Mouse (Mus musculus): ENCODE data around the gene Wdfy4. TPM values are rescaled to one million over a fixed set of nuclear protein-coding genes. Genes with fewer than 3 reads are reported as not detected.

Wdfy4 gene
- polyA plus RNA-seq (2014; fragmentation: Nextera tagmentation; extraction: Ambion mirVana): 0.17 and 0.19 TPM in 2 replicates

DNA sequence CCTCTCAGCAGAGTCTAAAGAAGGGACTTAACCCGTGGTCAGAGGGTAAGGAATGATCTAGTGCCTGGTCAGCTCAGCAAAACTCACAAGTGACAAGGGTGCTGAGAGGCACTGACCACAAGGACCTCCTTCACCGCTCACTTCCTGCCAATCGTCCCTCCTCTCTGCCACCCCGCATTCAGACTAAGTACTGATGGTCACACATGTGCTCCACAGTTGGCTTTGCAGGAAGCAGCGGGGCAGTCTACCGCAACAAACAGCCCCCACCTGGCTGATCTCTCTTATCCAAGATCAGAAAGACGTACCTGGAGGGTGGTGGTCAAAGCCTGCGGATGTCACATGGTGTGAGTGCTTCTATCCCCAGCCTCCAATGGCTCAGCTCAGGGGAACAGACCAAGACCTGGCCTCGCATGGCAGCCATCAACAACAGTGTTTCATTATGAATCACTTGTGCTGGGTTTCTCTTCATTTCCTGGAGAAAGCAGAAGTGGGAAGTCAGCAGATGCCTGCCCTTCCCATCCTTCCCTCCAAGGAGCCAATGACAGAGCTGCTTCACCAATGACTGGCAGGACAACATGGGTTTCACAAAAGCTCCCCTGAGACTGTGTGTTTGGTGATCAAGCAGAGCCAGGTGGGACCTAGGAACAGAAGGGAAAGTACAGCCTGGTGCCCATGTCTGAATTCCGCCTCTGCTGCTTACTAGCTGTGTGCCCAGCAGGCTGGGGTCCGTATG lies at the start of gene Wdfy4:
Gene Wdfy4, minus strand, starts transcription at position 441 of the 733 bp plus-strand sequence.
- DNase-seq (ENCODE audit: low spot score): no peak
- no peak within 1 kb of the TSS for H3K4me3 ChIP-seq (replicated peaks; ENCODE audit: low read length)
- no peaks in the 10 kb centered on the region for H3K4me1 ChIP-seq (replicated peaks; ENCODE audit: control insufficient read depth, insufficient read depth, low read length)
- no peaks in the 10 kb centered on the region for H3K9me3 ChIP-seq (ENCODE audit: control insufficient read depth, low read length)
- no peaks in the 10 kb centered on the region for H3K27me3 ChIP-seq (ENCODE audit: control insufficient read depth, insufficient read depth, low read length)
- H3K36me3 ChIP-seq (replicated peaks; ENCODE audit: control insufficient read depth, insufficient read depth): no peaks in the 10 kb centered on the region
- whole genome bisulfite sequencing: 90% methylated on average over 11 of the region's 11 CpGs
- no peak for ATAC-seq (ENCODE audit: low FRiP score)
- no peak within 1 kb of the TSS for H3K27ac ChIP-seq
- no peak within 1 kb of the TSS for H3K9ac ChIP-seq
- H3K4me2 ChIP-seq (replicated peaks): no peak within 1 kb of the TSS

DNA sequence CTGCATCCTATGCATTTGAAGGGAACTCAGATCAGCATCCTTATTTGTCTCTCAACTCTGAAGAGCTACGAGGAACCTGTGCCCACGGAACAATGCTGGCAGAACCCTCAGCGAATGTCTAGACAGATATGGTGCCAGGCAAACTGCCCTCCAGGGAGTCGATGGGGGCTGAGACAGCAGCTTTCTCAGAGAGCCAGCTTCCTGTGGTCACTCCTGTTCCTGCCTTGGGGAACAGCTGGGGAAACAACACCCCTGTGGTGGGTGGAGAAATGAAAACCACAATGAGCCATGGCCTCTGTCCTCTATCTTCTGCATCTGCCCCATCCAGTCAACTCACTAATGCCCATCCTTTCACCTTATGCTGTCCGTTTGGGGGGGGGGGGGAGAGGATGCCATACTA lies 46.7 kb upstream of the Wdfy4 start:
- DNase-seq (ENCODE audit: low spot score) (no peak), ATAC-seq (ENCODE audit: low FRiP score) (no peak)
- no peaks in the 10 kb centered on the region for H3K36me3 ChIP-seq (replicated peaks; ENCODE audit: control insufficient read depth, insufficient read depth)
- 82% methylated on average over 5 of the region's 5 CpGs for WGBS
- H3K9me3 ChIP-seq (ENCODE audit: control insufficient read depth, low read length): no peaks in the 10 kb centered on the region
- no peaks in the 10 kb centered on the region for H3K4me1 ChIP-seq (replicated peaks; ENCODE audit: control insufficient read depth, insufficient read depth, low read length)
- H3K4me3 ChIP-seq (replicated peaks; ENCODE audit: low read length): no peak overlapping the region
- H3K27ac ChIP-seq: no peak overlapping the region
- H3K4me2 ChIP-seq (replicated peaks): no peak overlapping the region
- H3K27me3 ChIP-seq (ENCODE audit: control insufficient read depth, insufficient read depth, low read length): no peaks in the 10 kb centered on the region
- no peak overlapping the region for H3K9ac ChIP-seq

DNA sequence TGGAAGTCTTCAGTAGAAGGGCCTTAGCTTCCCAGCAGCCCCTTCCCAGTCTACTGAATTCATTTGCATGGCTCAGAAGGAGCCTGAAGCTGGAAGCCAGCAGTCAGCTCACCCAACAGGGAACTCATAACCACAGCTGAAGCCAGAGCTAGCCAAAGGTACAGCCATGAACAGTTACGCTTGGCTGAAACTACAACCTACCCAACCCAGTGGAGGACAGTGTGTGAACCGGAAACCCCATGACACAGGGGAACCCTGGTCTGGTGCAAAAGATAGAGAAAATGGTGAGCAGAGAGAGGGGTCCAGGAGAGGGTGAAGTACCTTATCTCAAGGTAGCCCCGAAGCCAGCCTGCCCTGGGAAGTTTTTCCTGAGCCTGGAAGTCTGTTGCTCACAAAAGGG lies 46.0 kb upstream of the Wdfy4 start:
- H3K27me3 ChIP-seq (ENCODE audit: control insufficient read depth, insufficient read depth, low read length): no peaks in the 10 kb centered on the region

DNA sequence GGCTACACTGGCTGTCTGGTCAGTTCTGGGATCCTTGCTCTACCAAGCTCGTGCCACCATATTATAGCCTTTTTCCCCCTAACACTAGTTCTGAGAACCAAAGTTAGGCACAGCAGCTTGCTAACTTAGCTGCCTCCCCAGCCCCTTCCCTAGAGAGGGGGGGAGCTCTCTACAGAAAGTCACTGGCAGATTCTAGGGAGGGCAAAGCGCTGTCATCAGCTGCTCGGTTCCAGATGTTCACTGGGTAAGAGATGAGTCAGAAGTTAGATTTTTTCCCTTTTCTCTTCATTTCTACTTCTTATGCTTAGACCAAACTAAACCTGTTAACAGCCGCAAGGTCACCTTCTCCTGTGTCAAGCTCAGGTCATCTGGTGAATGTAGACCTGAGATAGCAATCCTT lies 45.4 kb upstream of the Wdfy4 start:
- no peak for ATAC-seq (ENCODE audit: low FRiP score)
- no peaks in the 10 kb centered on the region for H3K27me3 ChIP-seq (ENCODE audit: control insufficient read depth, insufficient read depth, low read length)
- WGBS: 88% methylated on average over 4 of the region's 4 CpGs

More for the DNA sequence above, 46.0 kb upstream of the Wdfy4 start:
- H3K36me3 ChIP-seq (replicated peaks; ENCODE audit: control insufficient read depth, insufficient read depth): no peaks in the 10 kb centered on the region
- H3K4me2 ChIP-seq (replicated peaks): no peak overlapping the region
- no peak overlapping the region for H3K27ac ChIP-seq
- DNase-seq (ENCODE audit: low spot score): no peak
- no peak for ATAC-seq (ENCODE audit: low FRiP score)
- H3K4me1 ChIP-seq (replicated peaks; ENCODE audit: control insufficient read depth, insufficient read depth, low read length): no peaks in the 10 kb centered on the region
- WGBS: 86% methylated on average over 3 of the region's 3 CpGs
- H3K9ac ChIP-seq: no peak overlapping the region
- no peaks in the 10 kb centered on the region for H3K9me3 ChIP-seq (ENCODE audit: control insufficient read depth, low read length)
- H3K4me3 ChIP-seq (replicated peaks; ENCODE audit: low read length): no peak overlapping the region

DNA sequence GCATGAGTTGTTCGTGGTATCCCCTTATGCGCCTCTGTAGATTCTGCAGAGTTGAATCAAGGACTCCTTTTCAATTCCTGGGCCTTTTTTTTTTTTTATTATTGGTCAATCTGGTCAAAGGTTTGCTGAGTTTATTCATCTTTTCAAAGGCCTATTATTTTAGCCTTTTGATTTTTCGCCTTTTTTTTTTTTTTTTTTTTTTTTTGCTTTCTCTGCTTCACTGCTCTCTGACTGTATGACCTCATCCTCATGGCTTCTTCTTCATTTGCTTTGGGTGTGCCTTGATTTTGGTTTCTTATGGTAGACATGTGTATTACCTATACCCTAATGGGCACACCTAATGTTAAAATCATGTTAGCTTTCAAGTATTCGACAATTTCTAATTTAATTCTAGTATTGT lies 39.9 kb upstream of the Wdfy4 start:
- no peak for DNase-seq (ENCODE audit: low spot score)
- no peak overlapping the region for H3K4me3 ChIP-seq (replicated peaks; ENCODE audit: low read length)
- no peaks in the 10 kb centered on the region for H3K36me3 ChIP-seq (replicated peaks; ENCODE audit: control insufficient read depth, insufficient read depth)
- H3K9ac ChIP-seq: no peak overlapping the region
- no peaks in the 10 kb centered on the region for H3K27me3 ChIP-seq (ENCODE audit: control insufficient read depth, insufficient read depth, low read length)
- H3K27ac ChIP-seq: no peak overlapping the region
- ATAC-seq (ENCODE audit: low FRiP score): no peak
- WGBS: 85% methylated on average over 4 of the region's 4 CpGs
- H3K4me2 ChIP-seq (replicated peaks): no peak overlapping the region
- no peaks in the 10 kb centered on the region for H3K9me3 ChIP-seq (ENCODE audit: control insufficient read depth, low read length)
- no peaks in the 10 kb centered on the region for H3K4me1 ChIP-seq (replicated peaks; ENCODE audit: control insufficient read depth, insufficient read depth, low read length)

More for the DNA sequence above, 45.4 kb upstream of the Wdfy4 start:
- no peak overlapping the region for H3K9ac ChIP-seq
- no peak overlapping the region for H3K27ac ChIP-seq
- no peak overlapping the region for H3K4me3 ChIP-seq (replicated peaks; ENCODE audit: low read length)
- no peak overlapping the region for H3K4me2 ChIP-seq (replicated peaks)
- H3K36me3 ChIP-seq (replicated peaks; ENCODE audit: control insufficient read depth, insufficient read depth): no peaks in the 10 kb centered on the region
- DNase-seq (ENCODE audit: low spot score): no peak
- H3K4me1 ChIP-seq (replicated peaks; ENCODE audit: control insufficient read depth, insufficient read depth, low read length): no peaks in the 10 kb centered on the region
- H3K9me3 ChIP-seq (ENCODE audit: control insufficient read depth, low read length): no peaks in the 10 kb centered on the region

DNA sequence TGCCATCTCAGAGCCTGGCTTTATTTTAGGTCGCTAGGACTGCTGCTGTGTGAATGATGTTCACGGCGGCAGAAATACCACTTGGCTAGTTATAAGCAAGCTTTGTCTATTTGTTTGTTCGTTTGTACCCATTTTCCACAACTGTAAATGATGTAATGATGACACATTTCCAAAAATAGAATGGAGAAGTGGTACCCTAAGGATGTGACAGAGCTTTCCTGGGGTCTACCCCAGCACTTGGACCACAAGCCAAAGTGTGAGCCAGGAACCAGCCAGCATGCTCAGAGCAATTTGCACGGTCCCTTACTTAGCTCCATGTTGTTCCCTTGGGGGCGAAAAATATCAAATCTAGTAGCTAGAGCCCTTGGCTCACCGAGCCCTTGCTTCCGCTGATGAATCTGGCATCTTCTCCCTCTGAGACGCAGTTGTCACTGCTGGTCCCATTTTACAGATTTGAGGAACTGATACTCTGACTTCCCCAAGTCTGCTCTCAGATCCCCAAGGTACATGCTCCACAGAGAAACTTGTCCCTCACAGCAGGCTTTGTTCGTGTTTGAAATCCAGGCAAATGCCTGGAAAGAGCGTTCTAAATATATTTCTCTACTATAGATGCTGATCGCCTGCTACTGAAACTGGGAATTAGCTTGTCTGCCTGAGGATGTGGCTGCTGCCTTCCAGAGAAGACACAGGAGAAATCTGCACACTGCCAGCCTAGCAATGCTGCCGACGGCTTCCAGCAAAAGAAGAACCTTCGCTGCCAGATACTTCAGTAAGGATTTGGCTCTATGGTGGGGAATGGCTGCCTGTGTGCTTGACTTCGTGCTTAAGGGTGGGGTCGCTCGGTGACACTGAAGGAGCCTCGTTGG lies 31.3 kb upstream of the Wdfy4 start:
- no peaks in the 10 kb centered on the region for H3K9me3 ChIP-seq (ENCODE audit: control insufficient read depth, low read length)
- H3K9ac ChIP-seq: no peak overlapping the region
- H3K27me3 ChIP-seq (ENCODE audit: control insufficient read depth, insufficient read depth, low read length): no peaks in the 10 kb centered on the region
- no peak overlapping the region for H3K27ac ChIP-seq
- no peak overlapping the region for H3K4me2 ChIP-seq (replicated peaks)
- DNase-seq (ENCODE audit: low spot score) (no peak), ATAC-seq (ENCODE audit: low FRiP score) (no peak)
- H3K4me3 ChIP-seq (replicated peaks; ENCODE audit: low read length): no peak overlapping the region
- no peaks in the 10 kb centered on the region for H3K36me3 ChIP-seq (replicated peaks; ENCODE audit: control insufficient read depth, insufficient read depth)
- WGBS: 85% methylated on average over 19 of the region's 19 CpGs
- H3K4me1 ChIP-seq (replicated peaks; ENCODE audit: control insufficient read depth, insufficient read depth, low read length): no peaks in the 10 kb centered on the region; the same call in 1 of the 2 replicates

DNA sequence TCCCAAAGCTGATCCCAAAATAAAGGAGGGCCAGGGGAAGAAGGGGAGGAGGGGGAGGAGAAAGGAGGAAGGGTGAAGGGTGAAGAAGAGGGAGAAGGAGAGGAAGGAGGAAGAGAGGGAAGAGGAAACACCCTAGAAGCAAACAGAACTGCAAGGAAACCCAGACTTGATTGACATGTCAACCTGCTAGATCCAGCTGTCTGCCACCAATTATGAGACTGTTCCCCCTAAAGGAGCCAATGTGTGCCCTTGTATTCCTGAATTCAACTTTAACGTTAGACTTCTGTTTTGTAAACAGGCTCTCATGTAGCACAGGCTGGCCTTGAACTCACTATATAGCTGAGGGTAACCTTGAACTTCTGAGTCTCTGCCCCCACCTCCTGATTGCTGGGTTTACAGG lies 29.9 kb upstream of the Wdfy4 start:
- H3K36me3 ChIP-seq (replicated peaks; ENCODE audit: control insufficient read depth, insufficient read depth): no peaks in the 10 kb centered on the region
- 80% methylated on average over 1 of the region's 1 CpGs for WGBS
- no peak for DNase-seq (ENCODE audit: low spot score)
- no peaks in the 10 kb centered on the region; the same call in 1 of the 2 replicates for H3K4me1 ChIP-seq (replicated peaks; ENCODE audit: control insufficient read depth, insufficient read depth, low read length)
- no peak overlapping the region for H3K4me3 ChIP-seq (replicated peaks; ENCODE audit: low read length)
- H3K9me3 ChIP-seq (ENCODE audit: control insufficient read depth, low read length): no peaks in the 10 kb centered on the region
- H3K27me3 ChIP-seq (ENCODE audit: control insufficient read depth, insufficient read depth, low read length): no peaks in the 10 kb centered on the region
- no peak for ATAC-seq (ENCODE audit: low FRiP score)
- no peak overlapping the region for H3K9ac ChIP-seq
- H3K4me2 ChIP-seq (replicated peaks): no peak overlapping the region
- H3K27ac ChIP-seq: no peak overlapping the region

DNA sequence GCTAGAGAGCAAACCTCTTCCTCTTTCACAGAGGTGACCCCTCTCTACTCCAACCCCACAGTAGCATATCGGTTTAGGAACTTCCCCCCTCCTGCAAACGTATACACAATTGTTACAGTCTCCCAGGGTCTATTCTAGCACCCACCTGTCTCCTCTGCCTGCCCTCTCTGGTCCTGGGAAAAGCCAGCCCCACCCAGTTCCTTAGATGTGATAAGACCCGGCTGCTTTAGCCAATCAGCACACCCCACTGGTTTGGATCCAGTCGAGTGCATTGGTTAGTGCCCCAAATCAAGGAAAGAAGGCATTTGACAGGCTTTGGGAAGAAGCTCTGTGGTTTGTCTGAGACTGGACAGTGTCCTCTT lies 29.4 kb upstream of the Wdfy4 start:
- H3K27ac ChIP-seq: no peak overlapping the region
- H3K9ac ChIP-seq: no peak overlapping the region
- H3K9me3 ChIP-seq (ENCODE audit: control insufficient read depth, low read length): no peaks in the 10 kb centered on the region
- no peaks in the 10 kb centered on the region for H3K36me3 ChIP-seq (replicated peaks; ENCODE audit: control insufficient read depth, insufficient read depth)
- 41% methylated on average over 4 of the region's 4 CpGs for WGBS
- H3K27me3 ChIP-seq (ENCODE audit: control insufficient read depth, insufficient read depth, low read length): no peaks in the 10 kb centered on the region
- H3K4me1 ChIP-seq (replicated peaks; ENCODE audit: control insufficient read depth, insufficient read depth, low read length): no peaks in the 10 kb centered on the region; the same call in 1 of the 2 replicates
- ATAC-seq (ENCODE audit: low FRiP score): no peak
- no peak overlapping the region for H3K4me3 ChIP-seq (replicated peaks; ENCODE audit: low read length)
- H3K4me2 ChIP-seq (replicated peaks): no peak overlapping the region
- no peak for DNase-seq (ENCODE audit: low spot score)

All from hindbrain, embryonic 14.5 days (tissue).